Mouse (Mus musculus) midbrain, embryonic 14.5 days (tissue): ENCODE measurements around the gene Gstt2. TPM values are rescaled to one million over a fixed set of nuclear protein-coding genes. Genes with fewer than 3 reads are reported as not detected.
"Not testable (repeated sequence)": the region's sequence is repeated elsewhere in the genome, so short reads cannot be mapped to it uniquely, and the experiment has no call there.

ENCODE experiments used
- ATAC-seq: fragments of 200-750 bp; cut with Nextera tagmentation; 2 replicates; pipeline ENCODE4 v1.8.0; 2017; ENCODE audit warnings: moderate number of reproducible peaks, moderate library complexity; ENCODE audit not compliant: low FRiP score, low TSS enrichment
- DNase-seq: peaks from one replicate; pipeline ENCODE4 v3.0.0-alpha.2; 2015
- H3K27ac ChIP-seq: fragments of 300-500 bp; sonication (generic); replicated peaks from 2 replicates; pipeline ENCODE4 v1.5.1; 2014; ENCODE audit warnings: mild to moderate bottlenecking, low read depth, low read length, moderate library complexity
- H3K27me3 ChIP-seq: fragments of 300-500 bp; sonication (generic); 2 replicates; pipeline ENCODE4 v1.6.1; 2014; ENCODE audit warnings: low read length, control low read depth, mixed read lengths; ENCODE audit not compliant: control insufficient read depth, insufficient read depth
- H3K36me3 ChIP-seq: fragments of 300-500 bp; sonication (generic); 2 replicates; pipeline ENCODE4 v1.6.1; 2014; ENCODE audit warnings: low read length, control low read depth; ENCODE audit not compliant: control insufficient read depth, insufficient read depth
- H3K4me1 ChIP-seq: fragments of 300-500 bp; sonication (generic); 2 replicates; pipeline ENCODE4 v1.6.1; 2014; ENCODE audit warnings: mild to moderate bottlenecking, antibody characterized with exemption, low read length, control low read depth; ENCODE audit not compliant: control insufficient read depth, insufficient read depth
- H3K4me2 ChIP-seq: fragments of 300-500 bp; sonication (generic); 2 replicates; pipeline ENCODE4 v1.6.1; 2014; ENCODE audit warnings: mild to moderate bottlenecking, low read length, moderate library complexity
- H3K4me3 ChIP-seq: fragments of 300-500 bp; sonication (generic); replicated peaks from 2 replicates; pipeline ENCODE4 v1.5.1; 2014; ENCODE audit warnings: low read depth, low read length
- H3K9ac ChIP-seq: fragments of 300-500 bp; sonication (generic); replicated peaks from 2 replicates; pipeline ENCODE4 v1.6.1; 2014; ENCODE audit warnings: mild to moderate bottlenecking, low read length, moderate library complexity
- H3K9me3 ChIP-seq: fragments of 300-500 bp; sonication (generic); 2 replicates; pipeline ENCODE4 v1.6.1; 2016; ENCODE audit warnings: low read length, control low read depth, mixed read lengths; ENCODE audit not compliant: control insufficient read depth
- WGBS: fragments of 180-500 bp; shearing (Covaris S2); extraction: QIAGEN DNeasy Blood & Tissue Kit; methylation state at CpG from one replicate; pipeline ENCODE4 v1.1.7; 2014; 5-methylcytosine and 5-hydroxymethylcytosine counted together
- polyA plus RNA-seq: library from polyadenylated mRNA; unstranded; fragments of >200 nt; fragmentation: Nextera tagmentation; extraction: Ambion mirVana; gene quantifications from 2 replicates; pipeline ENCODE4 v1.2.1, GENCODE M21; 2014

Gene Gstt2
- polyA plus RNA-seq, 1 experiment from 2014 or later = 4.3 TPM

GRCm38 (mm10) chr10:75851076-75851475 lies 13.9 kb upstream of the Gstt2 start:
- Histone ChIP-seq H3K27me3 (no peaks in the 10 kb centered on the region), H3K4me3 (no peak overlapping the region), H3K36me3 (no peaks in the 10 kb centered on the region), H3K4me1 (0 out of 2 replicates have a peak, but pooled peaks cover 5% of the 10 kb centered on the region), H3K9me3 (no peaks in the 10 kb centered on the region), H3K9ac (no peak overlapping the region), H3K4me2 (no peak overlapping the region), H3K27ac (no peak overlapping the region)
- ATAC-seq = no peak
- 7% methylated on average over 6 of the region's 6 CpGs for WGBS
- no peak for DNase-seq

DNA sequence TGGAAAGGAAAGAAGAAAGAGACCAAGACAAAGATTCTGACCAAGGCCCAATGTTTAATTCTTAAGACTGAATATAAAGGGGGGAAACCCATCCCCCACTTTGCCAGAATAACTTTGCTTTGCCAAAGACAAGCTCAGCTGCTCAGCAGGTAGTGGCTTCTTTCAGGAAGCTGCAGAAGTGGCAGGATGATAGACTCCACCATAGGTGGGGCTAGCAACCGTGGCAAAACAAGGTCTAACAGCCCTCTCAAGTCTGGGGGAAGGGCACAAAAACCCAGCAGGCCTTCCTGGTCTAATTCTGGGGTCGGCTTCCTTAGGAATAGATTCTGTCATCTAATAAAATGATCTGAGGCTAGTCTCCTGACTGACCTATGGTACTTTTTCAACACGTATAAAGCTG lies 11.2 kb upstream of the Gstt2 start:
- no peak overlapping the region for H3K27ac ChIP-seq
- no peaks in the 10 kb centered on the region for H3K27me3 ChIP-seq
- H3K4me1 ChIP-seq = 0 out of 2 replicates have a peak, but pooled peaks cover 5% of the 10 kb centered on the region
- no peak for DNase-seq
- 24% methylated on average over 3 of the region's 3 CpGs for WGBS
- H3K36me3 ChIP-seq = no peaks in the 10 kb centered on the region
- no peak overlapping the region for H3K4me3 ChIP-seq
- no peaks in the 10 kb centered on the region for H3K9me3 ChIP-seq
- no peak overlapping the region for H3K4me2 ChIP-seq
- no peak for ATAC-seq
- no peak overlapping the region for H3K9ac ChIP-seq

DNA sequence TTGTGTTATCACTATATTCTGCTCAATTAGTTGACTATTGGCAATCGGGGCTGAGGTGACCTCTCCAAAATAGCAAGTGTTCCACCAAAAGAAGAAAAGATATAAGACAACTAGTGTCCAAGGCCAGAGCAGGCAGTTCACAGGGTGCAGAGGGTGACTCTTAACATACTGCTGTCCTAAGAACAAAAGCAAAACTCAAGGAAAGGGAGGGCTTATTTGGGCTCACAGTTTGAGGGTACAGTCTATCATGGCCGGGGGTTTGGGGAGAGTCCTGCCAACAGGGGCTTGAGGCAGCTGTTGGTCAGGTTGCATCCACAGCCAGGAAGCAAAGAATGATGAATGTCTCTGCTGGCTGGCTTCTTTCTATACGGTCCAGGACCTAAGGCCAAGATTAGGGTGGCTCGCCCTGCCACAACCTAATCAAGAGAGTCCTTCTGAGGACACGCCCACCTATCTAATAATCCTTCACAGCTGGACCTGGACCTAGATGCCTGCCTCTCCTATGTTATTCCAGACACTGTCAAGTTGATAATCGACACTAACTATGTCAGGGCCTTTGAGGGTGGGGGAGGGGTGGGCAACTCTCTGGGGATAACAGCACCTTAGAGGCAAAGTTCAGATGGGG lies 8.2 kb upstream of the Gstt2 start:
- H3K27ac ChIP-seq = no peak overlapping the region
- H3K36me3 ChIP-seq = no peaks in the 10 kb centered on the region
- WGBS = 85% methylated on average over 6 of the region's 6 CpGs
- H3K4me2 ChIP-seq = no peak overlapping the region
- no peak overlapping the region for H3K4me3 ChIP-seq
- H3K9me3 ChIP-seq = no peaks in the 10 kb centered on the region
- no peak for DNase-seq
- H3K9ac ChIP-seq = no peak overlapping the region
- ATAC-seq = no peak
- no peaks in the 10 kb centered on the region for H3K27me3 ChIP-seq
- 0 out of 2 replicates have a peak, but pooled peaks cover 5% of the 10 kb centered on the region for H3K4me1 ChIP-seq

DNA sequence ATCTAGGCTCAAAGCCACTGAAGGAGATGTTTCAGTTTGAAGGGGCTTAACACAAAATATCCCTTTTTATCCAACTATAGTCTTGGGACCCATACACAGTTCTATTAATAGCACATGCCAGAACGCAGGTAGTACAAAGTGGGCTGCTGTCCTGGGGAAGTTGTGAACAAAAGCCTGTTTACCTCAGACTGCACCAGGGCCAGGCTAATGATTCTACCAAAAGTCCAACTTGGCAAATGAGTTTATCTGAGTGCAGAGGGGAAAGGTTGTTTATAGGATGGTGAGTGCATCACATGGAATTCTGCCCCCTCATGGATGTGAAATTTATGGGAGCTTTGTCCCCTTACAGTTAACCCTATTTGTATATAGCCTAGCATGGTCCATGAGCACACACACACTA lies 7.6 kb upstream of the Gstt2 start:
- no peaks in the 10 kb centered on the region for H3K36me3 ChIP-seq
- H3K4me2 ChIP-seq = no peak overlapping the region
- ATAC-seq = no peak
- H3K4me3 ChIP-seq = no peak overlapping the region
- H3K9ac ChIP-seq = no peak overlapping the region
- 39% methylated on average over 1 of the region's 1 CpGs for WGBS
- H3K4me1 ChIP-seq = 0 out of 2 replicates have a peak, but pooled peaks cover 5% of the 10 kb centered on the region
- H3K27me3 ChIP-seq = no peaks in the 10 kb centered on the region
- H3K9me3 ChIP-seq = no peaks in the 10 kb centered on the region
- no peak overlapping the region for H3K27ac ChIP-seq
- DNase-seq = no peak

- not testable (repeated sequence) for H3K36me3 ChIP-seq, H3K4me1 ChIP-seq, H3K27ac ChIP-seq, H3K4me2 ChIP-seq, DNase-seq, H3K27me3 ChIP-seq, ATAC-seq, H3K4me3 ChIP-seq, H3K9ac ChIP-seq, H3K9me3 ChIP-seq
- 84% methylated on average over 6 of the region's 6 CpGs for WGBS
These were observed 6.7 kb upstream of the Gstt2 start for GRCm38 (mm10) chr10:75843898-75844297.

DNA sequence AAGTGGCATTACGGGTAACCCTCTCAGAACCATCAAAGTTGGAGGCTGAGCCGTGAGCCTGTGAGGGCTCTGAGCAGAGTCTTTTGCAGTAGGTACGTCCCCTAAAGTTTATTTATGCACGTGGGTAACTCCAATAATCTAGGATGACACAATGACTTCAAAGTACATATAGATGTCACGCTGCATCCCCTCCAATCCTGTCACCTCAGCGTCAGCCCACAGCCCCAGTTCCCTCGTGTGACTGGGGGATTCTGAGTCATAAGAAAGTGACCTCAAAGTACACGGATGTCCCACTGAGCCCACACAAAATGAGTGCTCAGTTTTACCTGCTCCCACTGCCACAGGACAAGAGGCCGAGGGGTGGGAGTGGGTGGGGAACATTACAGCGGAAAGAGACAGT lies 1.9 kb upstream of the Gstt2 start:
- Histone ChIP-seq H3K27me3 (peaks cover 7% of the 10 kb centered on the region; the same call in 1 of the 2 replicates), H3K9ac (no peak overlapping the region), H3K36me3 (no peaks in the 10 kb centered on the region), H3K4me1 (peaks cover 18% of the 10 kb centered on the region; the same call in 1 of the 2 replicates), H3K9me3 (no peaks in the 10 kb centered on the region), H3K4me3 (no peak overlapping the region), H3K4me2 (no peak overlapping the region), H3K27ac (no peak overlapping the region)
- no peak for ATAC-seq
- 85% methylated on average over 10 of the region's 10 CpGs for WGBS
- no peak for DNase-seq

GRCm38 (mm10) chr10:75835761-75836531 lies 1.3 kb downstream of the Gstt2 start:
- H3K9me3 ChIP-seq = no peaks in the 10 kb centered on the region
- no peak overlapping the region for H3K9ac ChIP-seq
- no peak for ATAC-seq

GRCm38 (mm10) chr10:75835307-75835706 lies 1.9 kb downstream of the Gstt2 start:
- WGBS = 4% methylated on average over 10 of the region's 10 CpGs
- peaks cover 22% of the 10 kb centered on the region for H3K27me3 ChIP-seq
- no peaks in the 10 kb centered on the region for H3K9me3 ChIP-seq
- peaks cover 21% of the 10 kb centered on the region; the same call in 1 of the 2 replicates for H3K4me1 ChIP-seq
- H3K36me3 ChIP-seq = no peaks in the 10 kb centered on the region
- peak overlapping the region; percentile 4 for H3K4me3 ChIP-seq
- peak overlapping the region; percentile 41 for H3K4me2 ChIP-seq
- ATAC-seq (no peak), DNase-seq (peak; percentile 38)
- H3K9ac ChIP-seq = no peak overlapping the region
- no peak overlapping the region for H3K27ac ChIP-seq

More at GRCm38 (mm10) chr10:75835761-75836531, 1.3 kb downstream of the Gstt2 start:
- Histone ChIP-seq H3K27ac (no peak overlapping the region), H3K4me2 (peak overlapping the region; percentile 78), H3K4me3 (peak overlapping the region; percentile 4; the same call in 1 of the 2 replicates), H3K4me1 (peaks cover 21% of the 10 kb centered on the region; the same call in 1 of the 2 replicates), H3K27me3 (peaks cover 22% of the 10 kb centered on the region), H3K36me3 (no peaks in the 10 kb centered on the region)
- no peak for DNase-seq
- WGBS = 27% methylated on average over 9 of the region's 10 CpGs
